Mouse (Mus musculus) heart, postnatal 0 days (tissue): ENCODE measurements at regions not wholly inside any gene's neighbourhood (a gene's known extent, or its start where the extent isn't known, plus 50 kb on each side); places are given as distances from the start of the nearest gene placed in this dataset.

ENCODE experiments used
- CTCF ChIP-seq: IDR thresholded peaks from 2 replicates; pipeline ENCODE4 v1.5.1; 2016; ENCODE audit warnings: antibody characterized with exemption, control low read depth, low read depth
- EP300 ChIP-seq: IDR thresholded peaks from 2 replicates; pipeline ENCODE4 v1.6.1; 2016; ENCODE audit warnings: antibody characterized with exemption, low read depth

- TF ChIP-seq CTCF = no peak
- TF ChIP-seq EP300 = no peak
These were observed 77.6 kb upstream of the Tbx3 start for GRCm38 (mm10) chr5:119592891-119593290.
